Mouse (Mus musculus): ENCODE results near the gene Eif5a.

GRCm38 (mm10) chr11:69950807-69951459 is 29.2 kb upstream of the Eif5a start:
- TF ChIP-seq POLR2A (IDR thresholded peaks at IDR 0.05; ENCODE audit: extremely low read depth, insufficient read depth, low read length) (no peak), CTCF (IDR thresholded peaks at IDR 0.05; ENCODE audit: low read depth, low read length) (peak; percentile 30; the same call in 1 of the 2 replicates)

Measured in liver, adult 2 months (tissue).